Mouse (Mus musculus) spleen, adult 18-20 months (tissue): ENCODE measurements around the gene Kcna7.

Experiments
- DNase-seq, 2 experiments: peaks; one replicate each; pipeline ENCODE4 v3.0.0; 2022; ENCODE audit warnings: mixed read lengths in 2 of 2

Kcna7 gene

GRCm38 (mm10) chr7:45426556-45426955 lies 21.1 kb downstream of the Kcna7 start:
- DNase-seq = no peak

- no peak for DNase-seq
Measured at GRCm38 (mm10) chr7:45433835-45434202, 28.4 kb downstream of the Kcna7 start.

GRCm38 (mm10) chr7:45434203-45435015 lies 29.0 kb downstream of the Kcna7 start, which contains the start of gene Gys1:
TSS of gene Gys1 (plus strand) at chr7:45434844.
- DNase-seq = peak; percentile 100

- DNase-seq = no peak
Measured at GRCm38 (mm10) chr7:45435038-45435437, 29.6 kb downstream of the Kcna7 start.

- DNase-seq = no peak
Measured at GRCm38 (mm10) chr7:45436444-45436843, 31.0 kb downstream of the Kcna7 start.

GRCm38 (mm10) chr7:45437046-45437445 lies 31.6 kb downstream of the Kcna7 start:
- DNase-seq = no peak

- no peak for DNase-seq
Measured at GRCm38 (mm10) chr7:45437521-45438276, 32.2 kb downstream of the Kcna7 start, which contains the start of gene Ruvbl2. TSS of gene Ruvbl2 (minus strand) at chr7:45438096.

- DNase-seq = no peak
Measured at GRCm38 (mm10) chr7:45443526-45444420, 38.3 kb downstream of the Kcna7 start.

GRCm38 (mm10) chr7:45446589-45446988 lies 41.1 kb downstream of the Kcna7 start:
- DNase-seq = no peak

- DNase-seq = no peak
Measured at GRCm38 (mm10) chr7:45447325-45447990, 42.0 kb downstream of the Kcna7 start.

GRCm38 (mm10) chr7:45449974-45450373 lies 44.5 kb downstream of the Kcna7 start:
- DNase-seq = no peak

GRCm38 (mm10) chr7:45451344-45451982 lies 46.0 kb downstream of the Kcna7 start:
- DNase-seq = peak; percentile 66 to 84

- no peak for DNase-seq
Measured at GRCm38 (mm10) chr7:45454971-45455370, 49.5 kb downstream of the Kcna7 start.

GRCm38 (mm10) chr7:45455932-45456696 lies 50.7 kb downstream of the Kcna7 start:
- no peak for DNase-seq

- DNase-seq = no peak
Measured at GRCm38 (mm10) chr7:45456721-45457203, 51.3 kb downstream of the Kcna7 start.

GRCm38 (mm10) chr7:45457204-45458060 lies 52.0 kb downstream of the Kcna7 start:
- DNase-seq = peak in 1 of 2 experiments; percentile 29

- DNase-seq = peak; percentile 68 to 81
Measured at GRCm38 (mm10) chr7:45458748-45459563, 53.5 kb downstream of the Kcna7 start.
